Mouse (Mus musculus): ENCODE data around the gene Slc2a9. TPM values are rescaled to one million over a fixed set of nuclear protein-coding genes. Genes with fewer than 3 reads are reported as not detected.
A peak's percentile ranks its signal among the peaks of the same experiment; 100 is the strongest.

Slc2a9 gene
- total and polyA plus RNA-seq, 3 experiments: 1.3 to 1.6 (median 1.6) TPM

DNA sequence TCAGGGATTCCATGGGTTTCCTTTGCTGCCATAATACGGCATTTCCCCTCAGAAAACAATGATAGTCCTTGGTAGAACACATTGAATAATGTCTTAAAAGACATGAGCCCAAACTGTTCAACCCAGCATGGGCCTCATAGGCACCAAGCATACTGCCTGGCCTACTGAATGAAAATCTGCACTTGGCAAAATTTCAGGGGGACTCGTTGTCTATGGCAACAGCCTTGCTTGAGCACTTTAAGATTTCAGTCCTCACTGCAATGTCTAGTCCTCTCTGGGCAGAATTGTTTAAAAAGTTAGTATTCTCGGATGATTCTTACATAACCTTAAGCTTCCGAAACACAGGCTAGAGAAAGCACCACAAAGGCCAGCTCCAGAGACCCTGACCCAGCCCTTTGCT, 34.9 kb upstream of the Slc2a9 start:
- no peak for DNase-seq
- Histone ChIP-seq H3K9ac (ENCODE audit: low read depth, low read length) (no peak overlapping the region), H3K27me3 (ENCODE audit: control insufficient read depth, insufficient read depth, low read length) (no peaks in the 10 kb centered on the region), H3K79me2 (replicated peaks; ENCODE audit: control insufficient read depth, insufficient read depth, low read length) (no peaks in the 10 kb centered on the region), H3K36me3 (ENCODE audit: control insufficient read depth, insufficient read depth, low read length) (peaks cover 23% of the 10 kb centered on the region), H3K27ac (no peak overlapping the region; the same call in 1 of the 2 replicates), H3K4me3 (no peak overlapping the region), H3K4me1 (ENCODE audit: control insufficient read depth, insufficient read depth, low read length) (peaks cover 5% of the 10 kb centered on the region; the same call in 1 of the 2 replicates)
- intact Hi-C loops (cut with DNase I): no loop called here
- no peak for TF ChIP-seq EP300 (IDR thresholded peaks at IDR 0.05; ENCODE audit: insufficient read depth, low read depth, low read length)
- TF ChIP-seq POLR2A (IDR thresholded peaks at IDR 0.05; ENCODE audit: insufficient read depth, low read depth, low read length): no peak
- TF ChIP-seq CTCF (IDR thresholded peaks at IDR 0.05): no peak
- WGBS: 72% methylated on average over 4 of the region's 4 CpGs

DNA sequence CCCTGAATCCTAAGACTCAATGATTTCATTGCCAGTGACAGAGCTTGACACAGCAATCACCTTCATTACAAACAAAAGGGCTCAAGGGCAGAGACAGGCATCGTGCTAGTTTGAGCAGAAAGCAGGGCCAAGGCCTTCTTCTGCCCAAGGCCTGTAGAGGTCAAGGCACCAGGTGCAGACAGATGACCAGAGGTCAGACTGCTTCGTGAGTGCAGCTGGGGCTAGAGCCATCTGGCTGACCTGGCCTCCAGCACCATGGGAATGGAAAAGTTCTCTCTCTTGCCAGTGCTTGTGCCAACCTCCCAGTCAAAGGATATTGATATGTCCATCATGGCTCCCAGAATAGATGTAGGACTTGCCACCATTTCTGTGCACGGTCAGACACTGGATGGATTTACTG, 33.9 kb upstream of the Slc2a9 start:
- Histone ChIP-seq H3K27ac (peak overlapping the region; percentile 47), H3K27me3 (ENCODE audit: control insufficient read depth, insufficient read depth, low read length) (no peaks in the 10 kb centered on the region), H3K4me1 (ENCODE audit: control insufficient read depth, insufficient read depth, low read length) (peaks cover 4% of the 10 kb centered on the region; the same call in 1 of the 2 replicates), H3K36me3 (ENCODE audit: control insufficient read depth, insufficient read depth, low read length) (peaks cover 16% of the 10 kb centered on the region), H3K4me3 (no peak overlapping the region), H3K79me2 (replicated peaks; ENCODE audit: control insufficient read depth, insufficient read depth, low read length) (no peaks in the 10 kb centered on the region), H3K9ac (ENCODE audit: low read depth, low read length) (no peak overlapping the region)
- peak in 1 of 2 experiments; percentile 52 for DNase-seq
- intact Hi-C loops (cut with DNase I): no loop called here
- TF ChIP-seq POLR2A (IDR thresholded peaks at IDR 0.05; ENCODE audit: insufficient read depth, low read depth, low read length) (no peak), EP300 (IDR thresholded peaks at IDR 0.05; ENCODE audit: insufficient read depth, low read depth, low read length) (peak; percentile 62; the same call in 1 of the 2 replicates), CTCF (IDR thresholded peaks at IDR 0.05) (no peak)
- WGBS: 57% methylated on average over 3 of the region's 3 CpGs

DNA sequence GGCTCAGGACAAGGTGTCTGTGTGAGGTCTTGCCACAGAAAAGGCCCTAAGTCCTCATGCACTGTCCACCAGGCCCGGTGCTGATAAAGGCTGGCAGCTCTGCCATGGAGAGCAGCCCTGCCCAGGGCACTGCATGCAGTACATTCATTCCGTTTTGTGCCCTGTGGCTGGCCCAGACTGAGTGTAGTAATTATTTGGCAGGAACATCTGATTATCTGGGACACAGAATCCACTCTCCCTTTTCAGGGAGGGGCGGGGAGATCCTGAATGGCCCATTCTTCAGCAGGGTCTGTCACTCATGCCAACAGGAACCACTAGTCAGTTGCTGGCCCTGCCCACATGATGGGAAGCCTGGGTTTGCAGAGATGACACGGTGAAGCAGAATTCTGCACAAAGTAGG, 29.1 kb upstream of the Slc2a9 start:
- peaks cover 3% of the 10 kb centered on the region; the same call in 1 of the 2 replicates for H3K4me1 ChIP-seq (ENCODE audit: control insufficient read depth, insufficient read depth, low read length)
- 58% methylated on average over 4 of the region's 4 CpGs for WGBS
- no peak overlapping the region for H3K27ac ChIP-seq
- H3K36me3 ChIP-seq (ENCODE audit: control insufficient read depth, insufficient read depth, low read length): peaks cover 2% of the 10 kb centered on the region; the same call in 1 of the 2 replicates
- no peak overlapping the region for H3K9ac ChIP-seq (ENCODE audit: low read depth, low read length)
- no peaks in the 10 kb centered on the region for H3K79me2 ChIP-seq (replicated peaks; ENCODE audit: control insufficient read depth, insufficient read depth, low read length)
- TF ChIP-seq POLR2A (IDR thresholded peaks at IDR 0.05; ENCODE audit: insufficient read depth, low read depth, low read length) (0 out of 2 replicates have a peak, but pooled peaks have one; percentile 15), EP300 (IDR thresholded peaks at IDR 0.05; ENCODE audit: insufficient read depth, low read depth, low read length) (peak; percentile 16; the same call in 1 of the 2 replicates), CTCF (IDR thresholded peaks at IDR 0.05) (no peak)
- no peak overlapping the region for H3K4me3 ChIP-seq
- peak in 1 of 2 experiments; percentile 71 for DNase-seq
- no peaks in the 10 kb centered on the region for H3K27me3 ChIP-seq (ENCODE audit: control insufficient read depth, insufficient read depth, low read length)
- intact Hi-C loops (cut with DNase I): loop anchor here (2.0 kb wide), 1 partner anchor 29 kb away; no protein-coding TSS in a partner anchor

DNA sequence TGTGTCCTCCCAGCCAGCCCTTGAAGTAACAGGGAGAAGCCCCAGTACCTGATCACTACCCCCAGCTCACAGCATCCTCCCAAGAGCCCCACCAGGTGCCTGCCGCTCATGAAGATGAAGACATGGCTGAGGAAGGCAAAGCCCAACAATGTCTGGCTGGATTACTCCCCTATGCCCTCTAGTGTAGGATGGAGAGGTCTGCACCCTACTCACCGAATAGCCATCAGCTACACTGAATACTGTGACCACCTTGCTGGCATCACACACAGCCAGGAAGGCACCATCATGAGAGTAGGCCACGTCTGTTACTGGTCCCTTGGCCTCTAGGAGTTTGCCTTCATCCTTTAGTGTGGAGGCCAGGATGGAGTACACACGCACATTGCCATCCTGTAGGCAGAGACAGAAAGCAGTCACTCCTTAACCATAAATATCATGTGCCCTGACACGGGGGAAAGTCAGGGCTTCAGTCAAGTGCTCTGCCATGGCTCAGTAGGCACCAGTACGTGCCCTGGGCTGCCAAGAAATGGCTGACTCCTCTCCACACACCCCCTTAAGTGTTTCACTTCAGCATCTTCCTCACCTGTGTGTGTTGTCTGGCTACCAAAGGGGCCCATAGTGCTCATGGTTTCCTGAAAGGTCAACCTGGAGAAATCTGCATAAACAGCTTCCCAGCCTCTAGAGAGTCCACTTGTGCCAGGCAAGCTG, 26.9 kb upstream of the Slc2a9 start:
- intact Hi-C loops (cut with DNase I): no loop called here
- no peak for DNase-seq
- H3K27ac ChIP-seq: no peak overlapping the region
- peak; percentile 63 for TF ChIP-seq CTCF (IDR thresholded peaks at IDR 0.05)
- TF ChIP-seq EP300 (IDR thresholded peaks at IDR 0.05; ENCODE audit: insufficient read depth, low read depth, low read length): no peak
- H3K9ac ChIP-seq (ENCODE audit: low read depth, low read length): no peak overlapping the region
- H3K36me3 ChIP-seq (ENCODE audit: control insufficient read depth, insufficient read depth, low read length): no peaks in the 10 kb centered on the region
- H3K79me2 ChIP-seq (replicated peaks; ENCODE audit: control insufficient read depth, insufficient read depth, low read length): no peaks in the 10 kb centered on the region
- no peak overlapping the region for H3K4me3 ChIP-seq
- no peaks in the 10 kb centered on the region for H3K27me3 ChIP-seq (ENCODE audit: control insufficient read depth, insufficient read depth, low read length)
- H3K4me1 ChIP-seq (ENCODE audit: control insufficient read depth, insufficient read depth, low read length): peaks cover 3% of the 10 kb centered on the region; the same call in 1 of the 2 replicates
- WGBS: 71% methylated on average over 6 of the region's 6 CpGs

DNA sequence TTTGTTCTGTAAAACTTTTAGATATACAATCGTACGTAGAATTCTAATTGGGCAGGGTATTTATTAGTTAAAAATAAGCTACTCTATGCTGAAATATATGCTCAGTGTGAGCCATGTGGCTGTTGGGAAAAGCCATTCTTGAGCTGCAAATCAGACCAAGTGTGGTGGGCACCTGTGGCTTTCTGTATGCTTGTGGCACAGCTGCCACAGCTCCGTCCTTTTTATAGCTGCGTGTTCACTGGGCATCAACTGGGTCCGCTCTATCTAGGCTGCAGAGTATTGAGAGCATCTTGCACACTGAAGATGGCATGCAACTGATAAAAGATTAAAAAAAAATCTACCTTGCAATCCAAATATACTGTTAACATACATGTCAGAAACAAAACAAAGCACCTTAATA, 20.0 kb upstream of the Slc2a9 start:
- 90% methylated on average over 5 of the region's 5 CpGs for WGBS
- H3K4me3 ChIP-seq: no peak overlapping the region
- H3K36me3 ChIP-seq (ENCODE audit: control insufficient read depth, insufficient read depth, low read length): no peaks in the 10 kb centered on the region

DNA sequence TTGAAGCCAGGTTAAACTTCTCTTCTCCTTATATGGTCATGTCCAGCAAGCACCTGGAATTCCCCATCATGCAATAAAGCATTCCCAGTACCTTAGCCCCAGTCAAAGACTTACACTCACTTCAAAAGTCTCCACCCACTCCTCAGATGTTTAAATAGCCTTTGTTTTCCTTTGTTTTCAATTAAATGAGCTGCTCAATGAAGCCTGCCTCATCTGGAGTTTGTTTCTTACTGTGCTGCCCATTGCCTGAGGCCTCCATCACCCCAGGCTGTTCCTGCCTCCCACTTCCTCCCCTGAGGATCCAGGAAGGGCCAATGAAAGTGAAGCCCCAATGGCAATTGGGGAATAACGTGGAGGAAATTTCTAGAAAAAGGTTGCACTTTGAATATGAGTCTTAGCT, 17.9 kb upstream of the Slc2a9 start:
- intact Hi-C loops (cut with DNase I): no loop called here
- TF ChIP-seq CTCF (IDR thresholded peaks at IDR 0.05) (no peak), POLR2A (IDR thresholded peaks at IDR 0.05; ENCODE audit: insufficient read depth, low read depth, low read length) (no peak), EP300 (IDR thresholded peaks at IDR 0.05; ENCODE audit: insufficient read depth, low read depth, low read length) (no peak)
- Histone ChIP-seq H3K27me3 (ENCODE audit: control insufficient read depth, insufficient read depth, low read length) (no peaks in the 10 kb centered on the region), H3K27ac (no peak overlapping the region), H3K9ac (ENCODE audit: low read depth, low read length) (no peak overlapping the region), H3K36me3 (ENCODE audit: control insufficient read depth, insufficient read depth, low read length) (no peaks in the 10 kb centered on the region), H3K79me2 (replicated peaks; ENCODE audit: control insufficient read depth, insufficient read depth, low read length) (no peaks in the 10 kb centered on the region), H3K4me3 (no peak overlapping the region), H3K4me1 (ENCODE audit: control insufficient read depth, insufficient read depth, low read length) (no peaks in the 10 kb centered on the region)
- no peak for DNase-seq
- 56% methylated on average over 1 of the region's 1 CpGs for WGBS

More for the DNA sequence above, 20.0 kb upstream of the Slc2a9 start:
- DNase-seq: no peak
- Histone ChIP-seq H3K27ac (no peak overlapping the region), H3K27me3 (ENCODE audit: control insufficient read depth, insufficient read depth, low read length) (no peaks in the 10 kb centered on the region), H3K4me1 (ENCODE audit: control insufficient read depth, insufficient read depth, low read length) (no peaks in the 10 kb centered on the region), H3K9ac (ENCODE audit: low read depth, low read length) (no peak overlapping the region), H3K79me2 (replicated peaks; ENCODE audit: control insufficient read depth, insufficient read depth, low read length) (no peaks in the 10 kb centered on the region)
- intact Hi-C loops (cut with DNase I): no loop called here
- TF ChIP-seq POLR2A (IDR thresholded peaks at IDR 0.05; ENCODE audit: insufficient read depth, low read depth, low read length): no peak
- no peak for TF ChIP-seq CTCF (IDR thresholded peaks at IDR 0.05)
- no peak for TF ChIP-seq EP300 (IDR thresholded peaks at IDR 0.05; ENCODE audit: insufficient read depth, low read depth, low read length)

Data from heart, adult 2 months (tissue).